Mouse (Mus musculus) cerebellum, postnatal 10 days (tissue): Measurements from ENCODE around the gene Olfr448.

Experiments used
- DNase-seq, 2 experiments: peaks; one replicate each; pipeline ENCODE4 v3.0.0; 2021; ENCODE audit warnings: mixed read lengths in 2 of 2

Gene Olfr448

GRCm38 (mm10) chr6:42890141-42890540, at the start of gene Olfr448:
Gene Olfr448, plus strand, starts transcription at chr6:42890441.
- DNase-seq = no peak

DNA sequence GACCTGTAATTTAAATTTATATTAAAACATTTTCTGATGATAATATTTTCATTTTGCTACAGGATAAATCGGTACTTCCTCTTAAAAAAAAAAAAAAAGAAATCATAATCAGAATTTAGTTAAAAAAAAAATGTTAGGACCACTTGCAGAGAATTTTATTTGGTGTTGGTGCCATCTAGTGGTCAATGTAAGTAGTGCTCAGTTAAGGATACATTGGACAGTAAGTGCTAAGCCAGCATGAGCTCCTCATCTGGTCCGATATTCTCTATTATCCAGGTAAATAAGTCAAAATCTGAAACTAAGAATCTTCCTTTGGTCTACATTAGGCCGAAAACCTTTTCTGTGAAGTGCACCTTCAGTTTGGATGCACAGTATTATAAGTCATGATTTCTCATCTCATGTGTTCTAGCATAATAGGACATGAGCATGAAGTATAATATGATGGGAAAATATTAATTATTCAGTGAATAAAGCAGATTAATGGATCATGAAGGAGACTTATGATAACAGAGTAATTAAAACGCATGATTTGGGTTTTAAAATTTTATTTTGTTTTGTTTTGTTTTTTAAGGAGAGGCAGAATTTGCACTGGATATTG, 29.9 kb upstream of the Olfr448 start:
- peak; percentile 66 to 79 for DNase-seq

GRCm38 (mm10) chr6:42869695-42870094, 20.5 kb upstream of the Olfr448 start:
- DNase-seq = no peak

DNA sequence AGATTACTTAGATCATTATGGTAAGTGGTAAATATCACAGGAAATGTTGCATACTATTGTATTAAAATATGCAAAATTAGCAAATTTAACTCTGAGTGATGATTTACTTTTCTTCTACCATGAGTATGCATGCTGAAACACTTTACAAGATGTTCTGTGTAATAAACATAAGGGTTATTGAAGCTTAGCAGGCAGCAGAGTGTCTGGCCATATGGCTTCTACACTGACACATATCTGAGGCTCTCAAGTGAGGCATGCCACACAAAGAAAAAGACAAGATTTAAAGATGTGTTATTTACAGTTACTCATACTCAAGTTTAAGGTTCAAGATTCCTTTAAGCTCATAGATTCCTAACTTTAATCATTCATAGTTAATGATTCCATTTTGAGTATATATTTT, 13.9 kb upstream of the Olfr448 start:
- DNase-seq = no peak

GRCm38 (mm10) chr6:42900345-42900744, 10.1 kb downstream of the Olfr448 start:
- no peak for DNase-seq

DNA sequence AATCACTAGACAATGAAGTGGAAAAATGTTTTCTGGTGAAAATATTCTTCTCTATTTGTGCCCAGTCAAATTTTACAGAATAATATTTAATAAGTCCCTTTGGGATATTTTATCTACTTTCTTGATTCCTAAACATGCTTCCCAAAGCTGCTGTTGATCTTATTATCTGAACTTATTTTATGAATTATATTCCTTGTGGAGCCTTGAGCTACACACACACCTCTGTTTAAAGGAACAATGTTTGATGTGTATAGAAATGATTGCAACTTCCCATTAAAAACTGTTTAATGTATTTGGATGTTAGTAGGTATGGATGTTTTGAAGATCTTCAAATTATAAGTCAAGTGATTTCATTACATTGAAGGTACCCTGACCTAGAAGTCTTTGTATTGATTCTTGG, 18.3 kb downstream of the Olfr448 start, which contains the start of gene Olfr447:
Gene Olfr447 (plus strand): TSS at position 301 of the 400 bp plus-strand sequence.
- DNase-seq = no peak

GRCm38 (mm10) chr6:42921077-42921476, 30.8 kb downstream of the Olfr448 start, which contains the start of gene Olfr446:
Gene Olfr446, plus strand, starts transcription at chr6:42921377.
- DNase-seq = no peak
